Mouse (Mus musculus) large intestine, adult 2 months (tissue): Measurements from ENCODE around the gene Ahdc1. TPM values are rescaled to one million over a fixed set of nuclear protein-coding genes. Genes with fewer than 3 reads are reported as not detected.

Experiments used
- DNase-seq: peaks from one replicate; pipeline ENCODE4 v3.0.0-alpha.2; 2012; ENCODE audit warnings: low read depth, low spot score
- WGBS: fragments of 180-500 bp; shearing (Covaris S2); methylation state at CpG from one replicate; pipeline ENCODE4 v1.1.7; 2018; 5-methylcytosine and 5-hydroxymethylcytosine counted together
- polyA plus RNA-seq: library from polyadenylated mRNA; depleted of rRNA; stranded (reverse); fragments of >200 nt; gene quantifications from 2 replicates; pipeline ENCODE4 v1.2.3, GENCODE M21; 2012

The Ahdc1 gene
- polyA plus RNA-seq, 1 experiment = 9.5 TPM

- 66% methylated on average over 10 of the region's 10 CpGs for WGBS
- DNase-seq = no peak
Measured at GRCm38 (mm10) chr4:133014896-133015709, 4.0 kb downstream of the Ahdc1 start.

- no peak for DNase-seq
- WGBS = 54% methylated on average over 6 of the region's 9 CpGs
Measured at GRCm38 (mm10) chr4:133015710-133016651, 4.9 kb downstream of the Ahdc1 start.

- WGBS = 46% methylated on average over 4 of the region's 4 CpGs
- DNase-seq = no peak
Measured at GRCm38 (mm10) chr4:133016677-133017415, 5.8 kb downstream of the Ahdc1 start.

- WGBS = 74% methylated on average over 6 of the region's 6 CpGs
- DNase-seq = no peak
Measured at GRCm38 (mm10) chr4:133017597-133018262, 6.7 kb downstream of the Ahdc1 start.

- WGBS = 83% methylated on average over 3 of the region's 3 CpGs
- no peak for DNase-seq
Measured at GRCm38 (mm10) chr4:133018263-133018798, 7.3 kb downstream of the Ahdc1 start.

DNA sequence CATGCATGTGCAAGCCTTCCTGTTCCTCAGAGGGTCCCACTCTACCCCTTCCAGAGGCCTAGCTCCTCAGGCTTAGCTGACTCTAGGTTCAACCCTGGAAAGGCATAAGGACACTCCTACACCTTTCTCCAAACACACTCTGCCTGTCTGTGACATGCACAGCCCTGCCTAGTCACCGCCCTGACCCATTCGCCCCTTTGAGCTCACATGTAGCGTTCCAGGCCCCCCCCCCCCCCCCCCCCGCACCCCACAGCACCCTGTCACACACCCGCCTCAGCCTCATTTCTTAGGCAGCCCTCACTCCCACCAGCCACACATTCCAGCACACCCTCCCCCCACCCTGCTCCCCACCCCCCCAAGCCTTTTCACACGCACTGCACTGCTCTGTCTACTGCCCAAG lies 9.7 kb downstream of the Ahdc1 start:
- 79% methylated on average over 5 of the region's 6 CpGs for WGBS
- no peak for DNase-seq

DNA sequence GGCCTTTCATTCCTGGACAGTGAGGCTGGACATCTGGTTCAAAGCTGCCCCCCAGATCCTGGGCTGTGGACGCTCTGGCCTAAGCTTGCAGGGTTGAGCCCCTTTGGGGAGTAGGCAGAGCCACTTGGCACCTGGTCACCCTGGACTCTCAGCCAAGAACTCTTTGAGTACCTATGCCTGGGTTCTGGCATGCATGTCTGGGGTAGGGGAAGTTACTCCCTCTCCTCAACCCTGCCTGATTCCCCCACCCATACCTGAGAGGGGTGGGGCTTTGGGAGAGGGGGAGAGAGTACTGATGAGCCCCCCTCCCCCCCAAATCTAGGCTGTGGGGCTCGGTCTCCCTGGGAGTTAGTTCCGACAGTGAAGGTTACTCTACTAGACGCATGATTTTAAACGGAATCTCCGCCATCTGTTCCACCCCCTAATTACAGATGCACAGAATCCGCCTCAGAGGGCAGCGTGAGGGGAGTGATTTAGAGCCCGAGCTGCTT lies 10.2 kb downstream of the Ahdc1 start:
- WGBS = 77% methylated on average over 9 of the region's 9 CpGs
- no peak for DNase-seq

DNA sequence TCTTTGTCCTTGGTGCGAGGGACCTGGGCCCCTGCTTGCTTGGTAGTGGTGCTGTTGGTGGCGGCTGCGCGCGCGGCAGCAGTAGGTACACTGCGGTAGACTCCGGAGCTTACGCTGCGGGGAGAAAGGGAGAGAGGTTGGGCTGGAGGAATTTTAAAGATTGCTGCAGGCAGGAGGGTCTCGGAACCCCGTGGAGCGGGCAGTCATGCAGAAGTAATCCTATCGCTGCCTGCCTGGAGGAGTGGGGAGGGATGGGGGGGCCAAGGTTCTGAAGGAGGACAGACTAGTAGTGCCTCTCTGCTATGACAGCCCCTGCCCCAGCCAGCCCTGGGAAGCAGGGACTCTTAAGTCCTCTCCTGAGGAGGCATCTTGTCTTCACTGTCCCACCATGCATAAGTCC lies 11.2 kb downstream of the Ahdc1 start:
- 83% methylated on average over 14 of the region's 14 CpGs for WGBS
- DNase-seq = no peak

GRCm38 (mm10) chr4:133022954-133023635 lies 12.0 kb downstream of the Ahdc1 start:
- 86% methylated on average over 14 of the region's 14 CpGs for WGBS

GRCm38 (mm10) chr4:133023636-133024035 lies 12.6 kb downstream of the Ahdc1 start:
- DNase-seq = no peak
- 86% methylated on average over 6 of the region's 6 CpGs for WGBS

More at GRCm38 (mm10) chr4:133022954-133023635, 12.0 kb downstream of the Ahdc1 start:
- DNase-seq = no peak

GRCm38 (mm10) chr4:133024404-133024803 lies 13.3 kb downstream of the Ahdc1 start:
- WGBS = 46% methylated on average over 4 of the region's 4 CpGs
- no peak for DNase-seq

GRCm38 (mm10) chr4:133024969-133025685 lies 14.1 kb downstream of the Ahdc1 start:
- DNase-seq = no peak
- 42% methylated on average over 10 of the region's 10 CpGs for WGBS

DNA sequence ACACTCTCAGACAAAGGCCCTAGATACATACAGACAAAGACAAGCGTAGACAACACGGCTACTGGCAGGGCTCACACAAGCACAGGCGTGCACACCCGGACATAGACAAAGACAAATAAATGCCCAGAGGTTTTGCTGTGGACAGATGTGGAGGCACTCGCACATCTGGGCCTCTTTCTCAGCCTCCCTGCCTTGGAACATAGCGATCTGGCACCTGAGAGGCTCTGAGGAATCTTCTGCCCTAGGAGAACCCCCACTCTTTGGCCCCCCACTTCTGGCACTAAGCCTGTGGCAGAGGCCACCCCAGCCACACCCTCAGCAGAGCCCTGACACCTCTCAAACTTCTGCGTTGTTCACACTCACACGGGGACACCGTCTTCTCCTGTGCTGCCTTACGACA lies 15.2 kb downstream of the Ahdc1 start:
- 69% methylated on average over 10 of the region's 10 CpGs for WGBS

GRCm38 (mm10) chr4:133026826-133027375 lies 15.8 kb downstream of the Ahdc1 start:
- WGBS = 52% methylated on average over 2 of the region's 2 CpGs
- no peak for DNase-seq

More for the DNA sequence above, 15.2 kb downstream of the Ahdc1 start:
- DNase-seq = no peak

- 85% methylated on average over 10 of the region's 10 CpGs for WGBS
- DNase-seq = no peak
Measured at GRCm38 (mm10) chr4:133027721-133028120, 16.7 kb downstream of the Ahdc1 start.

DNA sequence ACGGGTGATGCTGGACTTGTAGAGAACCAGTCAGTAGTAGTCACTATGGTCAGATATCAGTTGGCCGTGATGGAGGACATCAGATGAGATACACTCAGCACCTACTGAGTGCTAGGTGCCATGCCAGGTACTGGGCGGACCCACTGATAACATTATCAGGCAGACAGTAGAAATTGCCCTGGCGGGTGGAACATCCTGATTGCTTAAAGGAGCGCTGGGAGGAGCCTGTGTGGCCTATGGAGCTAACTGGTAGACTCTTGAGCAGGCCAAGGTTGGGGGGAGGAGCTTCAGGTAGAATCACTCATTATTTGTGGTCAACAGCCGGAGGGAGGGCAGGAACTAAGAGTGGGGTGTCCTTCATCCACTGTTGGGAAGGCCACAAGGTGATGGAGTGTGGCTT lies 17.1 kb downstream of the Ahdc1 start:
- 84% methylated on average over 6 of the region's 6 CpGs for WGBS
- DNase-seq = no peak

- 89% methylated on average over 6 of the region's 6 CpGs for whole genome bisulfite sequencing
- no peak for DNase-seq
Measured at GRCm38 (mm10) chr4:133028875-133029274, 17.8 kb downstream of the Ahdc1 start.
